Mouse (Mus musculus): Measurements from ENCODE around the gene Etfb. TPM values are rescaled to one million over a fixed set of nuclear protein-coding genes. Genes with fewer than 3 reads are reported as not detected.

The Etfb gene
- polyA plus RNA-seq, 2 experiments = 153 to 301 TPM

DNA sequence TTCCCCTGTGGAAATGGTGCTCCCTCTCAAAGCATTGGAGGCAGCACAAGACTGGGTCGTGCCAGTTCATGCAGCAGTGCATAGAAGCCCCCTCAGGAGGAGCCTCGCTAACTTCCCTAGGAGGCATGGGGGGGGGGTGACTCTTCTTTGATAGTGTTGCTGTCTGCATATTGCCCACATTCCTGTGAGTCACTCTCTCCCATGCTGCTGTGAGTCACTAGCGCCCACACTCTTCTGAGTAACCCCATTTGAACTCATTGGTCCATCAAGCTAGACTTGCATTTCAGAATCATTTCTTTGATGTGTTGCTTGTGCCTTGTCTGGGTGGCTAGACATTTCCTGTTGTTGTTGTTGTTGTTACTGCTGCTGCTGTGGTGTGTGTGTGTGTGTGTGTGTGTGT lies 37.3 kb downstream of the Etfb start:
- H3K27me3 ChIP-seq (ENCODE audit: control insufficient read depth, insufficient read depth, low read length) = peaks cover 20% of the 10 kb centered on the region
- WGBS = 84% methylated on average over 3 of the region's 3 CpGs
- H3K9me3 ChIP-seq (ENCODE audit: control insufficient read depth, low read length) = no peaks in the 10 kb centered on the region

DNA sequence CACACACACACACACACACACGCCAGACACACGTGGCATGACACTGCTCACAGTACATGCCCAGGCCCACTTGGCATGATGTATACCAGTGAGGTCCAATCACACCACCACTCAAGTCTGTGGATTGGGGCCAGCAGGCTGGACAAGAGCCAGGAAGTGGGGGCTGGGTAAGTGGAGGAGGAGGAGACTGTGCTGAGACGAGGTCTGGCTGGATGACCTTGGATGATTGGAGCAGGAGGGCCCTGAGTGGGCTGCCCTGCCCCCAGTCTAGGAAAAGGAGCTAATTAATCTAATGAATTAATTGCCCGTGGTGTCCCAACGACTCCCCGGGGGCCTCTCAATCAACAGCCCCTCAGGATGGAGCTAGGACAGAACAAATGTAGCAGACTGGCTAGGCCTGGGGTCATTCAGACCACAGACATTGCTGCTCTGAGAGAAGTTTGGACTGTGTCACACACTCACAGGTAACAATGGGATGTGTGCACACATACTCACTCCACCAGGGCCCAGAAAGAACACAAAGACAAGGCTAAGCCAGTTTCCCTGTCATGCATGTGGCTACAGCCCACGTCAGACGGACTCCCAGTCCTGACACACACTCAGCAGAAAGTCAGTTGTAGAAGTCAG lies 38.3 kb downstream of the Etfb start:
- no peak overlapping the region for H3K4me3 ChIP-seq (replicated peaks; ENCODE audit: low read length)
- no peak for ATAC-seq (ENCODE audit: low FRiP score, low read depth)
- H3K4me2 ChIP-seq (replicated peaks; ENCODE audit: low read depth, low read length, severe bottlenecking) = no peak overlapping the region
- 0 out of 2 replicates have a peak, but pooled peaks cover 4% of the 10 kb centered on the region for H3K36me3 ChIP-seq (ENCODE audit: control insufficient read depth, insufficient read depth, low read length)
- H3K27ac ChIP-seq (replicated peaks; ENCODE audit: low read depth, low read length) = no peak overlapping the region
- no peak overlapping the region for H3K9ac ChIP-seq (ENCODE audit: low read depth, low read length, severe bottlenecking)
- 61% methylated on average over 8 of the region's 8 CpGs for WGBS
- no peak for DNase-seq (ENCODE audit: low spot score)
- TF ChIP-seq POLR2A (IDR thresholded peaks at IDR 0.05; ENCODE audit: borderline replicate concordance, extremely low read depth, insufficient read depth, insufficient read length) = no peak
- peaks cover 10% of the 10 kb centered on the region; the same call in 1 of the 2 replicates for H3K27me3 ChIP-seq (ENCODE audit: control insufficient read depth, insufficient read depth, low read length)
- no peaks in the 10 kb centered on the region for H3K9me3 ChIP-seq (ENCODE audit: control insufficient read depth, low read length)
- H3K4me1 ChIP-seq (ENCODE audit: control insufficient read depth, insufficient read depth, low read length) = no peaks in the 10 kb centered on the region

More for the DNA sequence above, 37.3 kb downstream of the Etfb start:
- Histone ChIP-seq H3K27ac (replicated peaks; ENCODE audit: low read depth, low read length) (no peak overlapping the region), H3K36me3 (ENCODE audit: control insufficient read depth, insufficient read depth, low read length) (0 out of 2 replicates have a peak, but pooled peaks cover 4% of the 10 kb centered on the region), H3K9ac (ENCODE audit: low read depth, low read length, severe bottlenecking) (no peak overlapping the region), H3K4me2 (replicated peaks; ENCODE audit: low read depth, low read length, severe bottlenecking) (no peak overlapping the region), H3K4me3 (replicated peaks; ENCODE audit: low read length) (no peak overlapping the region), H3K4me1 (ENCODE audit: control insufficient read depth, insufficient read depth, low read length) (no peaks in the 10 kb centered on the region)
- ATAC-seq (ENCODE audit: low FRiP score, low read depth) (no peak), DNase-seq (ENCODE audit: low spot score) (no peak)
- no peak for TF ChIP-seq POLR2A (IDR thresholded peaks at IDR 0.05; ENCODE audit: borderline replicate concordance, extremely low read depth, insufficient read depth, insufficient read length)

DNA sequence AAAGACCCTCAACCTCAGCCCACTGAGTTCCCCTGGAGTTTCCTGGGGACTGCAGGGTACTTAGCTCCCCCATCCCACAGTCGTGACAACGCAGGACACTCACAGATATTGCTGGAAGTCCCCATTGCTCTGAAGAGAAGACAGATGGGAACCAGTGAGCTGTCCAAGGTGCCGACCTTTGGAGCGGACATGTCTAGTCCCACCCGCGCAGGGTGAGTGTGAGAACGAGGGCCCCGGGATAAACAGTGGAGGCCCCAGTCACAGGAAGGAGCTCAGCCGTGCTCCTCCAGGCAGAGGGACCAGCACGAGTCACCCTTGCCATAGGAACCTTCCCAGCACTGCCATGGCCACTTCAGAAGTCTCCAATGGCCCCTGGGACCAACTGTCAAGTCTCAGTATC lies 39.4 kb downstream of the Etfb start:
- Histone ChIP-seq H3K4me3 (replicated peaks; ENCODE audit: low read length) (no peak overlapping the region), H3K36me3 (ENCODE audit: control insufficient read depth, insufficient read depth, low read length) (0 out of 2 replicates have a peak, but pooled peaks cover 4% of the 10 kb centered on the region), H3K9ac (ENCODE audit: low read depth, low read length, severe bottlenecking) (no peak overlapping the region), H3K27ac (replicated peaks; ENCODE audit: low read depth, low read length) (no peak overlapping the region), H3K4me1 (ENCODE audit: control insufficient read depth, insufficient read depth, low read length) (no peaks in the 10 kb centered on the region), H3K27me3 (ENCODE audit: control insufficient read depth, insufficient read depth, low read length) (0 out of 2 replicates have a peak, but pooled peaks cover under 1% of the 10 kb centered on the region), H3K4me2 (replicated peaks; ENCODE audit: low read depth, low read length, severe bottlenecking) (no peak overlapping the region), H3K9me3 (ENCODE audit: control insufficient read depth, low read length) (no peaks in the 10 kb centered on the region)
- DNase-seq (ENCODE audit: low spot score) (peak; percentile 33), ATAC-seq (ENCODE audit: low FRiP score, low read depth) (no peak)
- no peak for TF ChIP-seq POLR2A (IDR thresholded peaks at IDR 0.05; ENCODE audit: borderline replicate concordance, extremely low read depth, insufficient read depth, insufficient read length)
- 9% methylated on average over 10 of the region's 10 CpGs for WGBS

DNA sequence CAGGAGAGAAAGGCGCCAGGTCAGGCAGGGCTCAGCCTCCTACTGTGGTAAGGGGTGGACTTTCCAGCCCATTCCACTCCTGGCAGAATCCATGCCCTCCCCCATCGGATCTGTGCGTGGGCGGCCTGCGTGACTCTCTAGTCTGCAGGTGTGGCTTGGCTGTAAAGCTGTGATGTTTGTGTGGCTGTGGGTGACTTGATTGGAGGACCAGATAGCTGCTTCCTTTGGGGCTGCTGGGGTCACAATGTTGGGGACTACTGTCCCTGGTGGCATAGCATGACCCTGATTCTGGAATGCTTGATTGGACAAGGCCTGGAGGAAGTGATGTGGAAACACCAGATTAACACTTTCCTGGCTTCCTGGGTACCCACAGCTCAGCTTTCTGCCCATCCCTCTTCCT lies 44.8 kb downstream of the Etfb start:
- no peak overlapping the region for H3K27ac ChIP-seq (replicated peaks; ENCODE audit: low read depth, low read length)
- H3K9ac ChIP-seq (ENCODE audit: low read depth, low read length, severe bottlenecking) = no peak overlapping the region
- no peak for TF ChIP-seq POLR2A (IDR thresholded peaks at IDR 0.05; ENCODE audit: borderline replicate concordance, extremely low read depth, insufficient read depth, insufficient read length)
- H3K27me3 ChIP-seq (ENCODE audit: control insufficient read depth, insufficient read depth, low read length) = no peaks in the 10 kb centered on the region
- no peaks in the 10 kb centered on the region for H3K36me3 ChIP-seq (ENCODE audit: control insufficient read depth, insufficient read depth, low read length)
- no peak for DNase-seq (ENCODE audit: low spot score)
- no peak overlapping the region for H3K4me3 ChIP-seq (replicated peaks; ENCODE audit: low read length)
- no peaks in the 10 kb centered on the region for H3K4me1 ChIP-seq (ENCODE audit: control insufficient read depth, insufficient read depth, low read length)
- 41% methylated on average over 5 of the region's 5 CpGs for WGBS
- ATAC-seq (ENCODE audit: low FRiP score, low read depth) = no peak
- H3K9me3 ChIP-seq (ENCODE audit: control insufficient read depth, low read length) = no peaks in the 10 kb centered on the region
- no peak overlapping the region for H3K4me2 ChIP-seq (replicated peaks; ENCODE audit: low read depth, low read length, severe bottlenecking)

DNA sequence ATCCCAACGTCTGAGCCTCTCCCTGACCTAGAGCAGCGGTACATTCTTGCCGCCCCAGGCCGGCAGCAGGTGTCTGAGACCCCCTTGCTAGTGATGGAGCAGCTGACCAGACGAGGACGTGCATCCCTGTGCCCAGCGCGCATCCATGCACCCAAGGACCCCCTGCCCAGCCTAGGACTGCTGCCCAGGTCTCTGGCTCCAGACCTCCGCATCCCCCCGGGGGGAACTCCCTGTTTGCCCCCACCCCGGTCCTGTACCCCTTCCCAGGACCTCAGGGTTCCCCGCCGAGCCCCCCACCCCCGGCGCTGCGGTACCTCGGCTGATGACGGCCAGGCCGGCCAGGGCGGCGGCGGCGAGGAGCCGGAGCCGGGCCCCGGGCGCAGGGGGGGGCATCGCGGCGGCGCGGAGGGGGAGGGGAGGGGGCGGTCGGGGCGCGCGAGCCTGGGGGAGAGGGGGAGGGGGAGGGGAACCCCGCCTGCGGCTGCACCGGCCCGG lies 45.8 kb downstream of the Etfb start, which contains the start of gene Iglon5:
Iglon5 (minus strand) TSS at position 445 of the 495 bp plus-strand sequence.
- no peaks in the 10 kb centered on the region for H3K27me3 ChIP-seq (ENCODE audit: control insufficient read depth, insufficient read depth, low read length)
- no peak for DNase-seq (ENCODE audit: low spot score)

More for the DNA sequence above, 45.8 kb downstream of the Etfb start, which contains the start of gene Iglon5:
- WGBS = 4% methylated on average over 20 of the region's 41 CpGs
- Histone ChIP-seq H3K4me3 (replicated peaks; ENCODE audit: low read length) (peak within 1 kb of the TSS; percentile 54), H3K9ac (ENCODE audit: low read depth, low read length, severe bottlenecking) (peak within 1 kb of the TSS; percentile 77), H3K9me3 (ENCODE audit: control insufficient read depth, low read length) (no peaks in the 10 kb centered on the region), H3K36me3 (ENCODE audit: control insufficient read depth, insufficient read depth, low read length) (no peaks in the 10 kb centered on the region), H3K4me1 (ENCODE audit: control insufficient read depth, insufficient read depth, low read length) (no peaks in the 10 kb centered on the region), H3K4me2 (replicated peaks; ENCODE audit: low read depth, low read length, severe bottlenecking) (peak within 1 kb of the TSS; percentile 82), H3K27ac (replicated peaks; ENCODE audit: low read depth, low read length) (no peak within 1 kb of the TSS)
- peak; percentile 58 for ATAC-seq (ENCODE audit: low FRiP score, low read depth)
- no peak for TF ChIP-seq POLR2A (IDR thresholded peaks at IDR 0.05; ENCODE audit: borderline replicate concordance, extremely low read depth, insufficient read depth, insufficient read length)
